Mouse (Mus musculus): ENCODE results near the gene Aldh3b1.
"Not testable (repeated sequence)": the region's sequence is repeated elsewhere in the genome, so short reads cannot be mapped to it uniquely, and the experiment has no call there.

Aldh3b1 gene

DNA sequence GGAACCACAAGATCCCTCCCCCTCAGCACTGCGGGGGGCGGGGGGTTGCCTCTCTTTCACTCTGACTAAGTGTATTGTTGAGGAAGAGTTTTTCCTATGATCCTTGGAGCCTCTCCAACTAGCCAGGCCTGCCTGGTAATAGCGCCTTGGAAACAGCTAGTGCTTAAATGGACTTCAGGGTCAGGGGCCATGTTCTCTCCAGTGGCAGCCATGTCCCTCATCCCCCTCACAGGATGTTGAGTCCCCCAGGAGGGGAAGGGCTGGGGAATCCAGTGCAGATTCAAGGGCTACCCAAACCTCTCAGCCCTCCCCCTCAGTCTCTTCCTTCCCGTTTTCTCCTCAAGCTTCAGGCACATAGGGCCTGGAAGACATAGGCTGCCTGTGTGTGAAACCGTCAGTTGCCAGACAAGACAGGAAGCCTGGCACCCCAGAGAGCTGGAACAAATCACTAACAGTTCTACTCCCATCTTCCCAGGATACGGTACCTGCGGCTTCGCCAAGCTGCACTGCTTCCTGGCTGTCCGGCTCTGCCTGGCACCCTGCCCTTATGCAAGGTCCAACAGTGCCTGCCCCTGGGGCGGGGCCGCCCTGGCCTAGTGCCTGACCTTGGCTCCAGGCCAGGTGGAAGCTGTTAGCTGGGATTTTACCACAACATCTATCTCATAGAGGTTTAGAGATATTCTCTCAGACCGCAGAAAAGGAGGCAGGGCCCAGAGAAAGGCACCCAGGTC lies at the start of gene Aldh3b1:
Gene Aldh3b1, minus strand, starts transcription at position 598 of the 731 bp plus-strand sequence.
- peak; percentile 63 for DNase-seq

DNA sequence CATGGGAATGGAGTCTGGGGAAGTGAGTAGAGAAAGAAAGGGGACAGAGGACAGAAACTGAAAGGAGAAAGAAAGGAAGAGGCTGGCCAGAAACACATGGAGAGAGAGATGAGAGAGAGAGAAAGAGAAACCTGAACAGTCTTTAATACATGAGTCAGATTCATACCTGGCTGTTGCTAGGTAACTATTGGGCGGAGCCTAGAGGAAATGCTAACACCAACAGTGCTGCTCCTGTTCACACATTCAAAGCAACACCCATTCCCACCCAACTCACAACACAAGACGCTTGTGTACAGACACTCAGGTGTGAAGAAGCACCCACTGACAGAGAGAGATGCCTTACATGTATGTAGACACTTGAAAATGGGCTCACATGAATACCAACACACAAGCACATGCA lies 46.3 kb upstream of the Aldh3b1 start:
- DNase-seq = no peak

DNA sequence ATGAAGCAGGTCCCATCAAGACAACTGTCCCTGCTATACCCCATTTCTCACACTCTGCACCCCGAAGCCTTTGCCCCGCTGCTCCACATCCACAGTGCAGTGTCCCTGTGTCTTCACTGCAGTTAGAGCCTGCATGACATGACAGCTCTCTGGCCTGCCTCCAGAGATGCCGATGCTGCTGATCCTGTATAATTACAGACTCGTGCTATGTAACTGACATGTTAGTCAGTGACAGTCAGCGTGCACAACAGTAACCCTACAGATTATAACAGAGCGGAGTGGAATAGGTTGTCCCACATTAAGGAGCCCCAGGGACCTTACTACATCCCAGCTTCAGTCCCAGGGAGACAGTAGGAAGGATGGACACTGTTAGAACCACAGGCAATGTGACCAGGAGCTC lies 45.0 kb upstream of the Aldh3b1 start:
- not testable (repeated sequence) for DNase-seq

DNA sequence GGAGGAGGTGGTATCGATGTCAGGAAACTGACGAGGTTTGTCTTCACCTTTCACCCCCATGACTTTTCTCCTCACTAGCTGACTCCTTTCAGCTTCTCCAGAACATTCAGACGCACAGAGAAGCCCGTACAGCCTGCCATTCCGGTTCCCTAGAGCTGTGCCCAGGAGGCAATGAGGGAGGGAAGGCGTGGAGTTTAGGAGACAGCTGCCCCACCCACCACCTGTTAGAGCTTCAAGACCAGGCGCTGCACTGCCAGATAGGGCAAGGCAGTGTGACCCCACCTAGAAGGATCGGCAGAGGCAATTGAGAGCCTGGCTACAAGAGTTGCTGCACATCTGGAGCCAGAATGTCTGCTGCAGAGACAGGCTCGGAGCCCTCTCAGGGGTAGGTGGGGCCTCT lies 42.6 kb upstream of the Aldh3b1 start, which contains the start of gene Aldh3b2:
Gene Aldh3b2, plus strand, starts transcription at position 100 of the 400 bp plus-strand sequence.
- no peak for DNase-seq

DNA sequence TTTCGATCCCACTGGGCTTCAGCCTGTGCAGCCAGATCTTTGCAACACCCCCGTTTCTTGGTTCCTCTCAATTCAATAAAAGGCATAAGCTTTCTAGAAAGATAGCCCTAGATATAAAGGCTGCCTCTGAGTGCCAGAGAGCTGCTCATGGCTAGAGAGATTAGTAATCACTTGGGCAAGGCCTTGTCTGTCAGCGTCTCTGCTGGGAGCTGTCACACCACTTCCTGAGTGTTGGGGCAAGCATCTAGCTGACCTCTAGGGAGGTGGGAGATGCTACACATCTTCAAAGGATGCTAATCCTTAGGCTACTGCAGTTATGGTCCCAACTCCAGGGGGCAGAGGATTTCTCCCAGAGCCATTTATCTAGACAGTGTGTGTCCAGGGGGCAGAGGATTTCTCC lies 37.6 kb upstream of the Aldh3b1 start:
- no peak for DNase-seq

DNA sequence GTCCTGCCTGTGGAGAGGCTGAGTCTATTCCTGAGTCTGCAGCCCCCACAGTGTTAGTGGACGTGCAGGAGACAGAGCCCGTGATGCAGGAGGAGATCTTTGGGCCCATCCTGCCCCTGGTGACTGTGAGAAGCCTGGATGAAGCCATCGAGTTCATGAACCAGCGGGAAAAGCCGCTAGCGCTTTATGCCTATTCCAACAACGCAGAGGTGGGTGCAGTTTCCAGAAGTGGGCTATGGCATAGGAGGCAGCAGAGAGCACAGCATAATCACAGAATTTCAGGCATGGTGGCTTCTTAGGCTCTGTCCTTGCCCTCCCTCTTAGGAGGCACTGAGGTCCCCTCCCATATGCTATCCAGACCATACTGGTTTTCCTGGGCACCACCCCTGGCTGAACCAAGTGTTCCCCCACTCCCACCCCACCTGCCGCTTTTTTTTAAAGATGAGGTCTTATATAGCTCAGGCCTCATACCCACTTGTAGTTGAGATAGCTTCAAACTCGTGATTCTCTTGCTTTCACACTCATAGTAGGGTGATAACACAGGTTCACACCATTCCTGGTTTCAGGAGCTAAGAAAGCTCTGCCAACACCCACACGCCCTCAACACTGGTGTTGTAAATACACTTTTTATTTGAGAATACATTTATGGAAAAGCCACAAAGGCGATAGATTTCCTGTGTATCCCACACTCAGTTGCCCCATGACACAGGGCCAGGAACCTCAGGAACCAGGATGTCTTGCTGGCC lies 36.9 kb upstream of the Aldh3b1 start:
- DNase-seq = no peak

DNA sequence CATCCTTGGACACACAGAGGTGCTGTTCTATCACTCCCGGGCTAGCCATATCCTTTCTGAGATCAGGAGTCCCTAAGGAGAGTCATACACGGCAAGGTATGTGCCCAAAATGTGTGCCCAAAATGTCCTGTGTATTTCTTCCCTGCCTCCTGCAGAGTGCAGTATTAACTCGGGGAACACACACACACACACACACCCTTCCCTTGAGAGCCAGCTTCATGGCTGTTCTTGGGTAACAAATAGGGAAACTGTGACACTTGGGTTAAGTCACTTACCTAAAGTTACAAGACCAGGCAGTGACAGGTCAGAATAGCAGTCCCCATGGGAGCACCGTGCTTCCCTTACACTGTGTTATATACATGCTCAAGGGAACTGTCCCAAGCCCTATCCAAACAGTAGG lies 34.4 kb upstream of the Aldh3b1 start:
- DNase-seq = no peak

DNA sequence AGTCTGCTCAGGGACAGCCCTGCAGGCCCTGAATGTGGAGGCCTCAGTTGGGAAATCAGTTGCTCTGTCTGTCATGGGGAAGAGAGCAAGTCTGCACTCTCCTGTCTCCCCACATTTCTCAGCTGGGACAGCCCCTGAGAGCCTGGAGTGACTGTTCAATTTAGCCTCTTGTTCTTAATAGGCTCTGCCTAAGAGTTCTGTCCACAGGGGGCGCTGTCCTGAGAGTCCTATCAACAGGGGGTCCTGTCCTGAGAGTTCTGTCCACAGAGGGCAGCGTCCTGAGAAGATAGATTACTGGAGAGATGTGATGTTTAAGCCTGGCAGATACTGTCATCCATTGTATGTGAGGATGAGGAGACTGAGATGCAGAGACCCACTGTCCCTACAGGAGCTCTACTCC lies 32.9 kb upstream of the Aldh3b1 start:
- DNase-seq = peak; percentile 29

DNA sequence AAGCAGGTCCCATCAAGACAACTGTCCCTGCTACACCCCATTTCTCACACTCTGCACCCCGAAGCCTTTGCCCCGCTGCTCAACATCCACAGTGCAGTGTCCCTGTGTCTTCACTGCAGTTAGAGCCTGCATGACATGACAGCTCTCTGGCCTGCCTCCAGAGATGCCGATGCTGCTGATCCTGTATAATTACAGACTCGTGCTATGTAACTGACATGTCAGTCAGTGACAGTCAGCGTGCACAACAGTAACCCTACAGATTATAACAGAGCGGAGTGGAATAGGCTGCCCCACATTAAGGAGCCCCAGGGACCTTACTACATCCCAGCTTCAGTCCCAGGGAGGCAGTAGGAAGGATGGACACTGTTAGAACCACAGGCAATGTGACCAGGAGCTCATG lies 32.2 kb upstream of the Aldh3b1 start:
- DNase-seq = not testable (repeated sequence)

DNA sequence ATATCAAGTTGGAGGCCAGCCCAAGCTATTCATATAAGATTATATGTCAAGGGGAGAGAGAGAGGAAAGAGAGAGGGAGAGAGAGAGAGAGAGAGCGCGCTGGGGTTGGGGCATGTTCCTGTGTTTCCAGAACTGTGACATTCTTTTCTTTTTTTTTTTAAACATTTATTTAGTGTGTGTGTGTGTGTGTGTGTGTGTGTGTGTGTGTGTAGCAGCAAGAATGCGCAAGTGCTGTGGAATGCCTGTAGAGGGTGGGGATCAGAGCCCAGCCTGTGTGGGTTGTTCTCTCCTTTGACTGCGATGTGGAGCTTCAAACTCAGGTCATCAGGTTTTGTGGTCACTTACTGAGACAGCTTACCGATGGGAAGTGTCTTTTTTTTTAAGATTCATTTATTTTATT lies 30.6 kb upstream of the Aldh3b1 start:
- no peak for DNase-seq

DNA sequence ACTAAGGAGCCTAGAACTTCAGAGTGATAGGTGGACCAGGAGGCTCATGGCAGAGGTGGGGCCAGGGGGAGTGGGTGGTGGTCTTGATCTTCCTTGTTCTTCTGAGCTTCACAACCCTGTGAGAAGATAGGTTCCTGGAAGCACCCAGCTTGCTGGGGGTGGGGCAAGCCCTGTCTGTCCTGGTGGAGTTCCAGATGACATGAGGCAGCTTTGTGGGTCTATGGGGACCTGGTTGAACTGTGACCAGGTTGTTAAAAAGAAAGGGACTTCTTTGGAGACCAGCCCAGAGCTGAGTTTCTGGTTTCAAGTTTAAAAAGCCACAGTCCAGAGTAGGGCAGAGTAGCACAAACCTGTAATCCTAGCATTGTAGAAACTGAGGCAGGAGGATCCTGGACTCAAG lies 29.4 kb upstream of the Aldh3b1 start:
- DNase-seq = no peak

DNA sequence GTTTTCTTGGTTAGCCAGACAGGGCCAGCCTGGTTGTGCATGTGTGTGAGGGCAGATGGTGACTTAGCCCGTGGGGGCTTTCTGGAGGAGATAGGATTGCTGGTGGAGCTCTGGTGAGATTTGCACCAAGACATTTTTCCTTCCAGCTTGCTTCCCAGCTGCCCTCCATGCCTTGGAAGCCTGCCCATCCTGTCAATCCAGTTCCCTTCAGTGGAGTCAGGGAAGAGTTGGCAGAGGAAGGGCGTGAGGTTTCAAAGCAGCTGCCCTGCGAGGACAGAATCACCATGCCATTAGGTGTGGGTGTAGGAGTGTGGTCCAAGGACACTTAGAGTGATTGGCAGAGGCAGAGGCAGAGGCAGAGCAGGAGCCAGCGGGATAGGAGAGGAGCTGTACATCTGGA lies 28.9 kb upstream of the Aldh3b1 start, which contains the start of gene Aldh3b3:
Gene Aldh3b3, plus strand, starts transcription at position 176 of the 400 bp plus-strand sequence.
- DNase-seq = no peak

DNA sequence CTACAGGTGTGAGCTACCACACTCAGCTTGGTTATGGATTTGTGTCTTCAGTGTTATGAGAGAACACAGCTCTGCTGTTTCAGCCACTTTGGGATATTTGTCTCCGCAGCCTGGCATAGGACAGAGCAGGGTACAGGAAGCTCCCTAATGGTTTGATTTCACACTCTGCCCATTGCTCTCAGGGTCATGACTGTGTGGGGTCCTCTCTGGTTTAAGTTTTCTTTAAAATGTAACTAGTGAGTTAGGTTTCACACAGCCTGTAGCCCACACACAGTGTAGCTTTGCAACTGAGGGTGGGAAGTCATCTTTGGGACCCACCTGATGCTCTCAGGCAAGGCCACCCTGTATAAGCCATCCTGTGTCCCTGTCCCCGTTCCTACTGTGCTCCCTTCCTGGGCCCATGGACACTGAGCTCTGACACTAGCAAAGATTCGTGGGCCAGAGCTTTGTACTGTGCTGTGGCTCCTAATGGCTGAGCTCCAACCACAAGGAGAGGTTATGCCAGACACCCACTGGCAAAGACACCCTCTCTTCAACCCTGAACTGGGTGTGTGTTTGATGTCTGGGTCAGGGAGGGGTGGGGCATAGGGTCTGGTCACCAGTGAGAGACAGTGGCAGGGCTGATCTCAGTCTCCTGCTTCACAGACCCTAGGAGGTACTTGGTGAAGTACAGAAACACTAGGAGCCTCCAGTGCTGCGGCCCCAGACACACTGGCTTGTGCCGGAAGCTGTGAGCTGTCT lies 27.9 kb upstream of the Aldh3b1 start:
- DNase-seq = not testable (repeated sequence)

DNA sequence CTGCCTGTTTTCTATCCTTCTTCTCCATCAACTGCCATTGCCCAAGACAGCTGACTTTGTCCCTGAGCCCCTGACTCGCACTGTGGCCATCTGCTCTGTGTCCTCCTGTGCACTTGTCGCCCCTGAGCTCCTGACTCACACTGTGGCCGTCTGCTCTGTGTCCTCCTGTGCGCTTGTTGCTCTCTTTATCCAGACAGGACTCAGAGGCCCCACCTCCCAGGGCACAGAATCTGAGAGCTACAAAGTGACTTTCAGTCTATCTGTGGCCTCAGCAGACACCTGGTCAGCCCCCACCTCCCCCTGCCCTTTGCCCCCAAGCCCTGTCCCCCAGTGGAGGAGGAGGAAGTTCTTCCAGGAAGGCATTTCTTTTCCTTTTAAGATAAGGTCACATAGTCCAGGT lies 26.2 kb upstream of the Aldh3b1 start:
- no peak for DNase-seq

DNA sequence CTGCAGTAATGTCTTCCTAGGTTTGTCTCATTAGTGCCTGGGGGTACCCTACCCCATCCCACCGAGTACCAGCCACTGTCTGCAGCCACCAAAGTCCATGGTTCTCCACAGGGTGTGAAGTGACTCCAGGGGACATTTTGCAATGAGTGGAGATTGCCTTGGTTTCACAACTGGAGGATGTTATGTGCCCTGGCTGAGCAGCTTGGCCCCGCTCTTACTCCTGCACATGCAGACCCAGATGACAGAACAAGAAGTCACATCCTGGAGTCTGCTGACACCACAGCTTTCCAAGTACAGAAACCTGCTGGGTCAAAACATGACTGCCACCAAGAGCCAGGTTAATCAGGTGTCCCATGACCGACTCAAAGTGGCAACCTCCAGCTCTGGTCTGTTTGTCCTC lies 25.4 kb upstream of the Aldh3b1 start:
- no peak for DNase-seq

DNA sequence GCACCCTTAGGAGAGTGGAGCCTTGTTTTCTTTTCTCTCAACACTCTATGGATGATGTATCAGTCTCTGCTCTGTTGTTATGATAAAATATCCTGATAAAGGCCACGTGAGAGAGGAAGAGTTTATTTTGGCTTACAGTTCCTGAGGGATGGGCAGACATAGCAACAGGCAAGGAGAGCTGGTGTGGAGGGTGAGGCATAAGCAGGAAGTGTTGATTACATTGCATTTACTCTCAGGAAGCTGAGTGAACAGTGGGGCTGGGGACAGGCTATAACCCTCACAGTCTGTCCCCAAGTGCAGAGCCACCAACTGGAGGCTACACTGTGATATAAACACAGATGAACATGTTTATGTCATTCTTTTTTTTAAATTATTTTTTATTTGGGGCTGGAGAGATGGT lies 22.5 kb upstream of the Aldh3b1 start:
- no peak for DNase-seq

DNA sequence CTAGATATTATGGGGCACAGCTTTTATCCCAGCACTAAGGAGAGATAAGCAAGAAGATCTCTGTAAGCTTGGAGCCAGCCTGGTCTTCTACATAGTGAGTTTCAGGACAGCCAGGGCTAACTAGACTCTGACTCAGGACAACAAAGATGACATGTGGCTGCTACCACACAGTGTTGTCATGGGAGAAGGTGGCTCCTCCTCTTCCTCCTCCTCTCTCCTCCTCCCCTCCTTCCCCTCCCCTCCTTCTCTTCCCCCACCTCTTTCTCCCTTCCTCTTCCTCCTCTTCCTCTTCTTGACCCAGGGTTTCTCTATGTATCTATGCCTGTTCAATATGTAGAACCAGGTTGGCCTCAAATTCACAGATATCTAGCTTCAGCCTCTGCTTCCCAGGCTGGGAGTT lies 21.9 kb upstream of the Aldh3b1 start:
- DNase-seq = no peak

DNA sequence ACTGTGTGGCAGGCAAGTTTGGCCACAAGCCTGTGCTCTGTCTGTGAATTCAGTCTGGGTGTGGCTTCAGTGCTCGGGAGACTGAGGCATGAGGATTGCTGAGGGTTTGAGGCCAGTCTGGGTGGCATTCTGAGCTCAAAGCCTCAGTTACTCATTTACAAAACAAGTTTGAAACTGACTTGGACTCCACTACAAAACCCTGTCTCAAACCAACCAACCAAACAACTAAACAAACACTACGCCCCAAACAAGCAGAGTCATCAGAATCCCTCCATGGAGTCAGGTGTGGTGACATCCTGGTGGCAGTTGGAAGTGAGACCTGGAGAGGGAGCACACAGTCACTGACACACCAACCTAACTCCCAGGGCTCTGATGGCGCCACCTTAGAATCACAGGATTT lies 20.7 kb upstream of the Aldh3b1 start:
- no peak for DNase-seq

DNA sequence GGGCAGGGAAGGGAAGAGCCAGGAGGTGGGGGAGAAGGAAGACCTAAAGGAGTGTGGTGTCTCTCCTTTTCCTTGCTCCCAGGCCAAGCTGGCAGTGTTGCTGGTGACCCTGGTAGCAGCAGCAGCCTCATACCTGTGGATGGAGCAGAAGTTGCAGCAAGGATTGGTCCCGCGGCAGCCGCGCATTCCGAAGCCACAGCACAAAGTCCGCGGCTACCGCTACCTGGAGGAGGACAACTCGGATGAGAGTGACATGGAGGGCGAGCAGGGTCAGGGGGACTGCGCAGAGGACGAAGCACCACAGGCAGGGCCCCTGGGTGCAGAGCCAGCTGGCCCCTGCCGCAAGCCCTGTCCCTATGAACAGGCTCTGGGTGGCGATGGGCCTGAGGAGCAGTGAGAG lies 18.9 kb upstream of the Aldh3b1 start:
- DNase-seq = no peak

DNA sequence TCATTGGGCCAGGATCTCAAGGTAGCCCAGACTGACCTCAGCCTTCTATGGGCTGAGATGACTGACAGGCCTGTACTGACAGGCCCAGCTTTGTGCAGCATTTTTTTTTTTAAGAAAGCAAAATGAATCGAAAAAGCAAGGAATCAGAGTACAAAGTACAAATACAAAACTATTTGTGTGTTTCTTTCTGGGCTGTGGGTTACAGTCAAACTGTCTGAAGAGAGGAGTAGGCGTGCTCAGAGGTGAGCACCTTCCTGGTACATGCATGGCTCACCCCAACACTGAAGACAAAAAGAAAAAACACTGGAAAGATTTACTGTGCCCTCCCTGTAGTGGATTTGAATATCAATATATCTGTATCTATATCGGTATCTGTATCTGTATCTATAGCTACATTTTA lies 18.2 kb upstream of the Aldh3b1 start:
- DNase-seq = no peak

DNA sequence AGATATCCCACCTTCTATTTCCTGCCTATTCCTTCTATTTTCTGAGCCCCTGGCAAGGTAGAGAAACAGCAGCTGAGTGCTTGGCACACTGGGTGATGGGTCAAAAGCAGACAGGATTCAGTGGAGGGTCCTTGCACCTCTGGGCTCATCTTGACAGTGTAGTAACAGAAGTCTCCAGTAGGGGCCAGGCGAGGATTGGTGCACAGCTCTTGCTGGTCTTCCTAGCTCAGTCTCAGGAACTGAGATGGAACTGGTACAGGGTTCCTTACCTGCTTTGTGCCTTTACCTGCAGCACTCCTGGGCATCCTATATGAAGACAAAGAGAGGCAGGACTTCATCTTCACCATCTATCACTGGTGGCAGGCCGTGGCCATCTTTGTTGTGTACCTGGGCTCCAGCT lies 17.1 kb upstream of the Aldh3b1 start:
- DNase-seq = peak; percentile 74

DNA sequence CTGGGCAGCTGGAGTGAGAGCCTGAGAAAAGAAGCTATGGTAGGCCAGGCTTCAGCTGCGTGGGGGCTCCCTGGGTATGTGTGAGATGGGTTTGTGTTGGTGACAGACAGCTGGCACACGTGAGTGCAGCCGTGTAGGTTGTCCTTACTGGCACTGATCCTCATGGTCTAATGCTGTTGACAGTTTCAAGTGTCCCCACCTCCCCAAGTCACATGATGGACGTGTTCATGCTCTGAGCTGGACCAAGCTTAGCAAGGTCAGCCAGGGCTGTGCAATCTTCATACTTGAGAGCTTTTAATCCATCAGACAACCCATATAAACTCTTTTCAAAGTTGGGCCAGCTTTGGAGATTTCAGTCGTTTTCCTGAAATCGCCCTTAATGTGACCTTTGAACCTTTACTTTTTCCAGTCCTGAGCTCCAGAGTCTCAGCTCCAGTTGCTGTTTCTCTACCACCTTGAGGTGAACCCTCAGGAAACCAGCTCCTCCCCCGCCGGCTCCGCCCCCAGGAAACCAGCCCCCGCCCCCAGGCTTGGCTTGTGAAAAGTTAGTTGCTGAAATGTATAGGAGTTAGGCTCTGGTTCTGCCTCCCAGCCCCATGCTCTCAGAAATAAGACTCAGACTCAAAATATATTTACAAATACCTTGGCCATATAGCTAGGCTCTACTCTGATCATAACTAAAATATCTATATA lies 16.4 kb upstream of the Aldh3b1 start:
- no peak for DNase-seq

Data from right cerebral cortex, postnatal 4 days (tissue).